ENCODE assay signal across 18 mouse cellular contexts in genomic region chr4:150379313-150379712, GRCm38 (mm10).
A peak's percentile ranks its signal among the peaks of the same experiment; 100 is the strongest.
DNase-seq lines count a peak whose midpoint lies in the region; ATAC-seq and TF ChIP-seq lines count a peak whose summit lies in the region.
"Had no signal": no experiment of that assay in that cellular context is flagged by ENCODE, and none has a peak within 500 bp of the region (broad histone marks: within the 10 kb centered on the region; RNA-seq: fewer than 3 reads in every experiment).

No protein-coding gene starts in this region.

- ATAC-seq in heart, embryonic 13.5 days (ENCODE audit: extremely low read depth, insufficient number of reproducible peaks, low FRiP score, low TSS enrichment): no peak
- ATAC-seq in megakaryocyte, adult 5-6 weeks (ENCODE audit: poor library complexity, severe bottlenecking): no peak
- peak; percentile 41; the same call in 1 of the 2 replicates for ATAC-seq in intestine, embryonic 16.5 days
- ATAC-seq: forebrain, embryonic 13.5 days; forebrain, postnatal 0 days had no signal

- H3K4me3 ChIP-seq in heart, embryonic 13.5 days: no peak overlapping the region
- H3K4me3 ChIP-seq in megakaryocyte, embryonic 14.5 days (replicated peaks): peak overlapping the region; percentile 25
- no peak overlapping the region for H3K4me3 ChIP-seq in intestine, embryonic 16.5 days (ENCODE audit: low read length)
- H3K4me3 ChIP-seq in olfactory bulb, adult 2 months (ENCODE audit: insufficient read depth, low read depth, low read length): no peak overlapping the region
- H3K4me3 ChIP-seq: embryonic facial prominence, embryonic 10.5 days; forebrain, embryonic 13.5 days; hindbrain, embryonic 12.5 days had no signal

- no peaks in the 10 kb centered on the region for H3K27me3 ChIP-seq in heart, embryonic 13.5 days (replicated peaks)
- H3K27me3 ChIP-seq in megakaryocyte, embryonic 14.5 days (replicated peaks): no peaks in the 10 kb centered on the region
- no peaks in the 10 kb centered on the region for H3K27me3 ChIP-seq in intestine, embryonic 16.5 days (replicated peaks; ENCODE audit: control insufficient read depth, insufficient read depth, low read length)
- H3K27me3 ChIP-seq: CH12.LX; forebrain, embryonic 13.5 days; hindbrain, embryonic 12.5 days had no signal

- 70% methylated on average over 6 of the region's 6 CpGs for WGBS in heart, embryonic 13.5 days
- 60% methylated on average over 6 of the region's 6 CpGs for WGBS in intestine, embryonic 16.5 days
- WGBS in olfactory bulb, adult 2 months: 80% methylated on average over 6 of the region's 6 CpGs

- no peaks in the 10 kb centered on the region for H3K9me3 ChIP-seq in heart, embryonic 13.5 days
- H3K9me3 ChIP-seq in megakaryocyte, embryonic 14.5 days: no peaks in the 10 kb centered on the region
- H3K9me3 ChIP-seq in intestine, embryonic 16.5 days (ENCODE audit: control insufficient read depth, low read length): no peaks in the 10 kb centered on the region
- H3K9me3 ChIP-seq: embryonic facial prominence, embryonic 10.5 days; forebrain, embryonic 13.5 days; hindbrain, embryonic 12.5 days had no signal

- TF ChIP-seq CTCF in olfactory bulb, adult 2 months (IDR thresholded peaks at IDR 0.05; ENCODE audit: insufficient read depth, low read depth, low read length): no peak

- DNase-seq in heart, adult 11 months: no peak
- DNase-seq in layer of hippocampus, adult 8-10 months (ENCODE audit: low spot score in 2 of 2): no peak
- DNase-seq in lung, postnatal 4 days: no peak
- DNase-seq: cerebellum, adult 2 months; cerebellum, postnatal 10 days; forebrain, postnatal 0 days; gastrocnemius, postnatal 14 days; heart, postnatal 10 days; heart, postnatal 4 days had no signal

- 0 out of 2 replicates have a peak overlapping the region, but pooled peaks have one; percentile 58 for H3K27ac ChIP-seq in heart, embryonic 13.5 days (replicated peaks)
- peak overlapping the region; percentile 68 for H3K27ac ChIP-seq in intestine, embryonic 16.5 days (ENCODE audit: low read length)
- peak overlapping the region; percentile 89 for H3K27ac ChIP-seq in olfactory bulb, adult 2 months (ENCODE audit: insufficient read depth, low read depth, low read length)
- H3K27ac ChIP-seq: embryonic facial prominence, embryonic 10.5 days; forebrain, embryonic 13.5 days had no signal

- no peaks in the 10 kb centered on the region for H3K36me3 ChIP-seq in heart, embryonic 13.5 days
- H3K36me3 ChIP-seq in megakaryocyte, embryonic 14.5 days (replicated peaks; ENCODE audit: low read length): peaks cover 5% of the 10 kb centered on the region
- H3K36me3 ChIP-seq in intestine, embryonic 16.5 days (ENCODE audit: control insufficient read depth, insufficient read depth, low read length): no peaks in the 10 kb centered on the region
- H3K36me3 ChIP-seq: embryonic facial prominence, embryonic 10.5 days; hindbrain, embryonic 12.5 days had no signal

- no peak overlapping the region for H3K4me2 ChIP-seq in heart, embryonic 13.5 days
- H3K4me2 ChIP-seq in intestine, embryonic 16.5 days (ENCODE audit: low read depth, low read length): no peak overlapping the region
- H3K4me2 ChIP-seq: forebrain, embryonic 13.5 days; hindbrain, embryonic 12.5 days had no signal

- TF ChIP-seq POLR2A in olfactory bulb, adult 2 months (IDR thresholded peaks at IDR 0.05; ENCODE audit: insufficient read depth, low read depth, low read length): no peak

- H3K9ac ChIP-seq in heart, embryonic 13.5 days: no peak overlapping the region
- no peak overlapping the region for H3K9ac ChIP-seq in intestine, embryonic 16.5 days (ENCODE audit: low read depth, low read length)
- H3K9ac ChIP-seq: forebrain, embryonic 13.5 days; forebrain, postnatal 0 days; hindbrain, embryonic 12.5 days had no signal

- peaks cover 76% of the 10 kb centered on the region for H3K4me1 ChIP-seq in heart, embryonic 13.5 days
- peaks cover 84% of the 10 kb centered on the region for H3K4me1 ChIP-seq in megakaryocyte, embryonic 14.5 days
- H3K4me1 ChIP-seq in intestine, embryonic 16.5 days (ENCODE audit: control insufficient read depth, insufficient read depth, low read length): peaks cover 40% of the 10 kb centered on the region
- H3K4me1 ChIP-seq in olfactory bulb, adult 2 months (ENCODE audit: control insufficient read depth, insufficient read depth, low read length): peaks cover 12% of the 10 kb centered on the region
